Mouse (Mus musculus): ENCODE data around the gene Whrn. TPM values are rescaled to one million over a fixed set of nuclear protein-coding genes. Genes with fewer than 3 reads are reported as not detected.

The Whrn gene
- polyA plus RNA-seq, 1 experiment from 2014 or later: 8.7 TPM

- Histone ChIP-seq H3K4me1 (ENCODE audit: control insufficient read depth, insufficient read depth, low read length) (no peaks in the 10 kb centered on the region), H3K27ac (ENCODE audit: low read depth, low read length) (peak overlapping the region; percentile 51; the same call in 1 of the 2 replicates), H3K9ac (ENCODE audit: low read depth, low read length) (no peak overlapping the region), H3K27me3 (ENCODE audit: control insufficient read depth, insufficient read depth, low read length) (no peaks in the 10 kb centered on the region), H3K36me3 (ENCODE audit: control insufficient read depth, insufficient read depth, low read length) (no peaks in the 10 kb centered on the region), H3K4me2 (replicated peaks; ENCODE audit: low read depth, low read length) (no peak overlapping the region), H3K4me3 (ENCODE audit: low read length) (no peak overlapping the region), H3K9me3 (ENCODE audit: control insufficient read depth, low read length) (peaks cover 9% of the 10 kb centered on the region; the same call in 1 of the 2 replicates)
- peak; percentile 66; the same call in 1 of the 2 replicates for ATAC-seq (ENCODE audit: low FRiP score, low TSS enrichment)
- WGBS: 47% methylated on average over 10 of the region's 10 CpGs
Measured at GRCm38 (mm10) chr4:63444362-63445066, 51.3 kb downstream of the Whrn start.

DNA sequence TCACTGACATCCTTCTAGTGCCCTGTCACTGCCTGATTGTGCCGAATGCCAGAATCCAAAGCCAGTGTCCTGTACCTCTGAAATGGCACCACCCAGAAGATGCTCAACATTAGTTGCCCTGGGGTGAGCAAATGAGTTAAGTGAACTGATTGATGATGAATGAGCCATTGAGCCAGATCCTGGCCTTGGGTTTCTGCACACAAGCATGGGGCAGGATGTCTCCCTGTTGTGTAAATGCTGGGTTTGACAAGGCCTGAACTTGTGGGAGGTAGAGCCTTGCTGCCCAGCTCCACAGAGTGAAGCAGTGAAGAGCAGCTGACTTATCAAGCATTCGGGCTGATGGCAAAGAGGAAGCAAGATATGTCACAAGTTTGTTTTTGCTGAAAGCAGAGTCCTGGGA lies 52.7 kb downstream of the Whrn start:
- no peak for ATAC-seq (ENCODE audit: low FRiP score, low TSS enrichment)
- Histone ChIP-seq H3K4me3 (ENCODE audit: low read length) (no peak overlapping the region), H3K9me3 (ENCODE audit: control insufficient read depth, low read length) (peaks cover 7% of the 10 kb centered on the region; the same call in 1 of the 2 replicates), H3K9ac (ENCODE audit: low read depth, low read length) (no peak overlapping the region), H3K27me3 (ENCODE audit: control insufficient read depth, insufficient read depth, low read length) (no peaks in the 10 kb centered on the region), H3K4me1 (ENCODE audit: control insufficient read depth, insufficient read depth, low read length) (no peaks in the 10 kb centered on the region), H3K4me2 (replicated peaks; ENCODE audit: low read depth, low read length) (no peak overlapping the region), H3K27ac (ENCODE audit: low read depth, low read length) (no peak overlapping the region), H3K36me3 (ENCODE audit: control insufficient read depth, insufficient read depth, low read length) (no peaks in the 10 kb centered on the region)
- WGBS: 86% methylated on average over 2 of the region's 2 CpGs

- WGBS: 89% methylated on average over 7 of the region's 7 CpGs
- H3K9me3 ChIP-seq (ENCODE audit: control insufficient read depth, low read length): peaks cover 7% of the 10 kb centered on the region; the same call in 1 of the 2 replicates
- H3K4me1 ChIP-seq (ENCODE audit: control insufficient read depth, insufficient read depth, low read length): no peaks in the 10 kb centered on the region
- no peak overlapping the region for H3K27ac ChIP-seq (ENCODE audit: low read depth, low read length)
- no peaks in the 10 kb centered on the region for H3K27me3 ChIP-seq (ENCODE audit: control insufficient read depth, insufficient read depth, low read length)
- H3K9ac ChIP-seq (ENCODE audit: low read depth, low read length): no peak overlapping the region
- no peak overlapping the region for H3K4me2 ChIP-seq (replicated peaks; ENCODE audit: low read depth, low read length)
- ATAC-seq (ENCODE audit: low FRiP score, low TSS enrichment): no peak
- no peak overlapping the region for H3K4me3 ChIP-seq (ENCODE audit: low read length)
- H3K36me3 ChIP-seq (ENCODE audit: control insufficient read depth, insufficient read depth, low read length): no peaks in the 10 kb centered on the region
Measured at GRCm38 (mm10) chr4:63441616-63442015, 54.2 kb downstream of the Whrn start.

- H3K9ac ChIP-seq (ENCODE audit: low read depth, low read length): no peak overlapping the region
- H3K27ac ChIP-seq (ENCODE audit: low read depth, low read length): no peak overlapping the region
- no peaks in the 10 kb centered on the region for H3K36me3 ChIP-seq (ENCODE audit: control insufficient read depth, insufficient read depth, low read length)
- H3K4me3 ChIP-seq (ENCODE audit: low read length): no peak overlapping the region
- H3K4me1 ChIP-seq (ENCODE audit: control insufficient read depth, insufficient read depth, low read length): no peaks in the 10 kb centered on the region
- no peak overlapping the region for H3K4me2 ChIP-seq (replicated peaks; ENCODE audit: low read depth, low read length)
- 38% methylated on average over 7 of the region's 7 CpGs for WGBS
- peak; percentile 65 for ATAC-seq (ENCODE audit: low FRiP score, low TSS enrichment)
- no peaks in the 10 kb centered on the region for H3K27me3 ChIP-seq (ENCODE audit: control insufficient read depth, insufficient read depth, low read length)
- peaks cover 3% of the 10 kb centered on the region; the same call in 1 of the 2 replicates for H3K9me3 ChIP-seq (ENCODE audit: control insufficient read depth, low read length)
Measured at GRCm38 (mm10) chr4:63440262-63440661, 55.5 kb downstream of the Whrn start.

DNA sequence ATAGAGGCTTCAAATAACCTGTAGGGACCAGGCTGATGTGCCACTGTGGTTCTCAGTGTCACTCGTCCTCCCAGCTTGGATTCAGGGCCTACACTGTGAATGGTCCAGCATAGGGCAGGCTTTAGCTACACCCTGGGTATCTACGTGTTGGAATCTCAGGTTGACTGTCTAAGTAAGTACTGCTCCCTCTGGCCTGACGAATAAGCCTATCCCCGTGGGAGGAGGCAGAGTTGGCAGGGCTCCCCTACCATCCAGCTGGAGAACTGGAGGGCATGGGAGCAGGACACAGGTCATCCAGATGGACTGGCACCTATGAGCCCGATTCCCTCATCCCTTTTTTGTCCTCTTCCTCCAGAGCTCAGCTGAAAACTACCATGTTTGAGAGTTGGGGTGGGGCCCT lies 57.8 kb downstream of the Whrn start:
- 81% methylated on average over 5 of the region's 5 CpGs for WGBS
- Histone ChIP-seq H3K9ac (ENCODE audit: low read depth, low read length) (no peak overlapping the region), H3K27ac (ENCODE audit: low read depth, low read length) (no peak overlapping the region), H3K27me3 (ENCODE audit: control insufficient read depth, insufficient read depth, low read length) (no peaks in the 10 kb centered on the region), H3K4me2 (replicated peaks; ENCODE audit: low read depth, low read length) (no peak overlapping the region), H3K9me3 (ENCODE audit: control insufficient read depth, low read length) (peaks cover 3% of the 10 kb centered on the region; the same call in 1 of the 2 replicates), H3K36me3 (ENCODE audit: control insufficient read depth, insufficient read depth, low read length) (no peaks in the 10 kb centered on the region), H3K4me1 (ENCODE audit: control insufficient read depth, insufficient read depth, low read length) (no peaks in the 10 kb centered on the region), H3K4me3 (ENCODE audit: low read length) (no peak overlapping the region)
- ATAC-seq (ENCODE audit: low FRiP score, low TSS enrichment): no peak

GRCm38 (mm10) chr4:63437119-63437815 lies 58.5 kb downstream of the Whrn start:
- ATAC-seq (ENCODE audit: low FRiP score, low TSS enrichment): no peak
- no peaks in the 10 kb centered on the region; the same call in 1 of the 2 replicates for H3K36me3 ChIP-seq (ENCODE audit: control insufficient read depth, insufficient read depth, low read length)
- no peaks in the 10 kb centered on the region for H3K27me3 ChIP-seq (ENCODE audit: control insufficient read depth, insufficient read depth, low read length)
- H3K4me3 ChIP-seq (ENCODE audit: low read length): no peak overlapping the region
- 67% methylated on average over 16 of the region's 16 CpGs for WGBS
- no peak overlapping the region for H3K4me2 ChIP-seq (replicated peaks; ENCODE audit: low read depth, low read length)
- no peak overlapping the region for H3K27ac ChIP-seq (ENCODE audit: low read depth, low read length)
- no peaks in the 10 kb centered on the region for H3K4me1 ChIP-seq (ENCODE audit: control insufficient read depth, insufficient read depth, low read length)
- no peak overlapping the region for H3K9ac ChIP-seq (ENCODE audit: low read depth, low read length)
- no peaks in the 10 kb centered on the region for H3K9me3 ChIP-seq (ENCODE audit: control insufficient read depth, low read length)

DNA sequence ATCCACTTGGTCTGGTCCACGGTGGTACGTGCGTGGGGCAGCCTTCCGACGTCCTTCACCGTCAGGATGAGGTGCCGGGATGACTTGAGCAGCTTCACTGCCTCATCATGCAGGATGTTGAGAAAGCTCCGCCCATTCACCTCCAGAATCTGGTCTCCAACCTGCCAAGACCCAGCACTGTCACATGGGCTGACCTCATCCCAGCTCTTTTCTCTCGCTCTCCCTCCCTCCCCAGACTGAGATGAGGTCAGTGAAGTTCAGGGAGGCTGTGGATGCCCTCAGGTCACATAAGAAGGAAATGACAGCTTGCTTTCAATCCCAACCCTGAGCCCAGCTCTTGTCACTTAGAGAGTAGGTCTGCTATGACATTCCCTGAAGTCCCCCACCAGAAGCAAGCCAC lies 60.4 kb downstream of the Whrn start:
- H3K36me3 ChIP-seq (ENCODE audit: control insufficient read depth, insufficient read depth, low read length): no peaks in the 10 kb centered on the region; the same call in 1 of the 2 replicates
- H3K9ac ChIP-seq (ENCODE audit: low read depth, low read length): no peak overlapping the region
- no peak overlapping the region for H3K4me3 ChIP-seq (ENCODE audit: low read length)
- H3K4me2 ChIP-seq (replicated peaks; ENCODE audit: low read depth, low read length): no peak overlapping the region
- WGBS: 79% methylated on average over 9 of the region's 9 CpGs
- H3K9me3 ChIP-seq (ENCODE audit: control insufficient read depth, low read length): no peaks in the 10 kb centered on the region
- no peak overlapping the region for H3K27ac ChIP-seq (ENCODE audit: low read depth, low read length)
- no peaks in the 10 kb centered on the region for H3K4me1 ChIP-seq (ENCODE audit: control insufficient read depth, insufficient read depth, low read length)
- ATAC-seq (ENCODE audit: low FRiP score, low TSS enrichment): no peak
- no peaks in the 10 kb centered on the region for H3K27me3 ChIP-seq (ENCODE audit: control insufficient read depth, insufficient read depth, low read length)

DNA sequence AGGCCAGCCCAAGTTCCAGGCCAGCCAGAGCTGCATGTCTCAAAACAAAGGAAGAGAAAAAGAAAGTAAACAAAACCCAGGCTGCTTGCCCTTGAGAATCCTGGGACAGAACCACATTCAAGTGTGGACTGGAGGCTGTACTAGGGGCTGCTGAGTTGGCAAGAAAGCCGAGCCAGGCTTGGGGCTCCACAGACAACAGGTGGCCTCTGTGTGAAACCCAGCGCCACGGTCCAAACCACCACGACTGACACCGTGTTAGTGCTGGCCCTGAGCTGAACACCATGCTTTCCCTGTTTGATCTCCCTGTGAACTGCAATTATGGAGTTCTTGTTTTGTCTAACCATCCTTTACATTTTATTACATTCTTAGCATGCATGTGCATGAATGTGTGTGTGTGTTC lies 64.7 kb downstream of the Whrn start:
- H3K36me3 ChIP-seq (ENCODE audit: control insufficient read depth, insufficient read depth, low read length): no peaks in the 10 kb centered on the region; the same call in 1 of the 2 replicates

DNA sequence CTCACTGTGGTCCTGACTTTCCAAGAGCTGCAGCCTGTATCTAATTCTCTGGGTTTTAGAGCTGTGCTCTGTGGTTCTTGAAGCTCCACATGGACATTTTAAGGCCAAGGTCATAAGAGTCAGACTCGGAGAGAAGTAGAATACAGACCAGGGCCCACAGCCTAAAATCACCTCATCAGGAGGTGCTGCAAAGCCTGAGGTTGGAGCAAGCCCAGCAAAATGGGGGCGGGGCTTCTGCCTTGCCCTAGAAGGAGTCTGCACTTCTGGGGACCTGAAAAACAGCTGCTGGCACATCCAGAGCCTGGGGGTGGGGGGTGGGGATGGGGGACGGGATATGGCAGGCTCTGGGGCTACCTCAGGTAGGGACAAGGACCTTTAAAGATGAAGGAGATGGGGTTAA lies 65.4 kb downstream of the Whrn start:
- no peak for ATAC-seq (ENCODE audit: low FRiP score, low TSS enrichment)
- Histone ChIP-seq H3K9me3 (ENCODE audit: control insufficient read depth, low read length) (no peaks in the 10 kb centered on the region), H3K27ac (ENCODE audit: low read depth, low read length) (no peak overlapping the region), H3K4me2 (replicated peaks; ENCODE audit: low read depth, low read length) (no peak overlapping the region), H3K9ac (ENCODE audit: low read depth, low read length) (no peak overlapping the region), H3K27me3 (ENCODE audit: control insufficient read depth, insufficient read depth, low read length) (no peaks in the 10 kb centered on the region), H3K4me3 (ENCODE audit: low read length) (no peak overlapping the region), H3K4me1 (ENCODE audit: control insufficient read depth, insufficient read depth, low read length) (no peaks in the 10 kb centered on the region; the same call in 1 of the 2 replicates), H3K36me3 (ENCODE audit: control insufficient read depth, insufficient read depth, low read length) (no peaks in the 10 kb centered on the region; the same call in 1 of the 2 replicates)
- WGBS: 55% methylated on average over 3 of the region's 3 CpGs

More for the DNA sequence above, 64.7 kb downstream of the Whrn start:
- Histone ChIP-seq H3K9me3 (ENCODE audit: control insufficient read depth, low read length) (no peaks in the 10 kb centered on the region), H3K27me3 (ENCODE audit: control insufficient read depth, insufficient read depth, low read length) (no peaks in the 10 kb centered on the region), H3K4me1 (ENCODE audit: control insufficient read depth, insufficient read depth, low read length) (no peaks in the 10 kb centered on the region; the same call in 1 of the 2 replicates), H3K4me3 (ENCODE audit: low read length) (no peak overlapping the region), H3K9ac (ENCODE audit: low read depth, low read length) (no peak overlapping the region), H3K4me2 (replicated peaks; ENCODE audit: low read depth, low read length) (no peak overlapping the region), H3K27ac (ENCODE audit: low read depth, low read length) (no peak overlapping the region)
- 70% methylated on average over 5 of the region's 5 CpGs for WGBS
- no peak for ATAC-seq (ENCODE audit: low FRiP score, low TSS enrichment)

Data from kidney, embryonic 14.5 days (tissue).